Mouse (Mus musculus): ENCODE measurements around the gene Lasp1. TPM values are rescaled to one million over a fixed set of nuclear protein-coding genes. Genes with fewer than 3 reads are reported as not detected.

The Lasp1 gene
- polyA plus RNA-seq, 1 experiment: 397 TPM

GRCm38 (mm10) chr11:97801409-97802193, 2.8 kb downstream of the Lasp1 start:
- peak overlapping the region; percentile 95 for H3K4me3 ChIP-seq (ENCODE audit: low read depth, low read length)
- no peaks in the 10 kb centered on the region for H3K27me3 ChIP-seq (ENCODE audit: control insufficient read depth, insufficient read depth, low read length)
- H3K27ac ChIP-seq (ENCODE audit: insufficient read depth, low read depth, low read length): peak overlapping the region; percentile 99
- TF ChIP-seq POLR2A (IDR thresholded peaks at IDR 0.05; ENCODE audit: low read depth, low read length) (no peak), CTCF (IDR thresholded peaks at IDR 0.05; ENCODE audit: extremely low read depth, insufficient read length, insufficient replicate concordance, low read depth, low read length) (peak; percentile 67; the same call in 1 of the 2 replicates)
- H3K36me3 ChIP-seq (ENCODE audit: control insufficient read depth, insufficient read depth, low read length): peaks cover 6% of the 10 kb centered on the region; the same call in 1 of the 2 replicates
- H3K4me1 ChIP-seq (ENCODE audit: control insufficient read depth, insufficient read depth, insufficient read length, low read length): peaks cover 42% of the 10 kb centered on the region
- 15% methylated on average over 8 of the region's 8 CpGs for WGBS

DNA sequence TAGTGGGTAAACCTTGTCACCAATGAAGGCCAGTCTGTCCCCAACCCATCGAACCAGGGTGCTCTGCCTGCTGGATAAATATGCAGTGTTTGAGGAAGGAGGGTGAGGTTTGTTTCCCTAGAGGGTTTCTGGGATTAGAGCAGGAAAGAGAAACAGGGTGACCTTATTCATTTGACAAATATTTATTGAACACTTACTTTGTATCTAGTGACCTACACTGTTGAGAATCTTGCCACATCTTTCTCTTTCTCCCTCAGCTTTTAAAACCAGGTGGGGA, 3.3 kb downstream of the Lasp1 start:
- Histone ChIP-seq H3K4me1 (ENCODE audit: control insufficient read depth, insufficient read depth, insufficient read length, low read length) (peaks cover 46% of the 10 kb centered on the region), H3K36me3 (ENCODE audit: control insufficient read depth, insufficient read depth, low read length) (peaks cover 11% of the 10 kb centered on the region), H3K27ac (ENCODE audit: insufficient read depth, low read depth, low read length) (peak overlapping the region; percentile 99), H3K4me3 (ENCODE audit: low read depth, low read length) (peak overlapping the region; percentile 95), H3K27me3 (ENCODE audit: control insufficient read depth, insufficient read depth, low read length) (no peaks in the 10 kb centered on the region)
- TF ChIP-seq POLR2A (IDR thresholded peaks at IDR 0.05; ENCODE audit: low read depth, low read length): no peak
- TF ChIP-seq CTCF (IDR thresholded peaks at IDR 0.05; ENCODE audit: extremely low read depth, insufficient read length, insufficient replicate concordance, low read depth, low read length): no peak
- WGBS: 10% methylated on average over 1 of the region's 1 CpGs

GRCm38 (mm10) chr11:97802495-97802894, 3.7 kb downstream of the Lasp1 start:
- H3K4me3 ChIP-seq (ENCODE audit: low read depth, low read length): no peak overlapping the region
- no peaks in the 10 kb centered on the region for H3K27me3 ChIP-seq (ENCODE audit: control insufficient read depth, insufficient read depth, low read length)
- WGBS: 33% methylated on average over 6 of the region's 6 CpGs
- peaks cover 46% of the 10 kb centered on the region for H3K4me1 ChIP-seq (ENCODE audit: control insufficient read depth, insufficient read depth, insufficient read length, low read length)
- TF ChIP-seq CTCF (IDR thresholded peaks at IDR 0.05; ENCODE audit: extremely low read depth, insufficient read length, insufficient replicate concordance, low read depth, low read length) (no peak), POLR2A (IDR thresholded peaks at IDR 0.05; ENCODE audit: low read depth, low read length) (no peak)
- peaks cover 13% of the 10 kb centered on the region for H3K36me3 ChIP-seq (ENCODE audit: control insufficient read depth, insufficient read depth, low read length)
- peak overlapping the region; percentile 99 for H3K27ac ChIP-seq (ENCODE audit: insufficient read depth, low read depth, low read length)

- WGBS: 55% methylated on average over 5 of the region's 5 CpGs
- Histone ChIP-seq H3K4me1 (ENCODE audit: control insufficient read depth, insufficient read depth, insufficient read length, low read length) (peaks cover 52% of the 10 kb centered on the region), H3K27ac (ENCODE audit: insufficient read depth, low read depth, low read length) (peak overlapping the region; percentile 60)
These were observed 5.0 kb downstream of the Lasp1 start for GRCm38 (mm10) chr11:97803847-97804246.

GRCm38 (mm10) chr11:97804841-97805661, 6.3 kb downstream of the Lasp1 start:
- no peaks in the 10 kb centered on the region for H3K27me3 ChIP-seq (ENCODE audit: control insufficient read depth, insufficient read depth, low read length)
- H3K4me3 ChIP-seq (ENCODE audit: low read depth, low read length): no peak overlapping the region
- H3K36me3 ChIP-seq (ENCODE audit: control insufficient read depth, insufficient read depth, low read length): peaks cover 35% of the 10 kb centered on the region
- H3K4me1 ChIP-seq (ENCODE audit: control insufficient read depth, insufficient read depth, insufficient read length, low read length): peaks cover 63% of the 10 kb centered on the region
- peak overlapping the region; percentile 23 for H3K27ac ChIP-seq (ENCODE audit: insufficient read depth, low read depth, low read length)
- TF ChIP-seq CTCF (IDR thresholded peaks at IDR 0.05; ENCODE audit: extremely low read depth, insufficient read length, insufficient replicate concordance, low read depth, low read length): no peak
- TF ChIP-seq POLR2A (IDR thresholded peaks at IDR 0.05; ENCODE audit: low read depth, low read length): no peak
- WGBS: 24% methylated on average over 9 of the region's 9 CpGs

More at GRCm38 (mm10) chr11:97803847-97804246, 5.0 kb downstream of the Lasp1 start:
- H3K4me3 ChIP-seq (ENCODE audit: low read depth, low read length): peak overlapping the region; percentile 18; the same call in 1 of the 2 replicates
- no peaks in the 10 kb centered on the region for H3K27me3 ChIP-seq (ENCODE audit: control insufficient read depth, insufficient read depth, low read length)
- no peak for TF ChIP-seq CTCF (IDR thresholded peaks at IDR 0.05; ENCODE audit: extremely low read depth, insufficient read length, insufficient replicate concordance, low read depth, low read length)
- peaks cover 26% of the 10 kb centered on the region for H3K36me3 ChIP-seq (ENCODE audit: control insufficient read depth, insufficient read depth, low read length)

DNA sequence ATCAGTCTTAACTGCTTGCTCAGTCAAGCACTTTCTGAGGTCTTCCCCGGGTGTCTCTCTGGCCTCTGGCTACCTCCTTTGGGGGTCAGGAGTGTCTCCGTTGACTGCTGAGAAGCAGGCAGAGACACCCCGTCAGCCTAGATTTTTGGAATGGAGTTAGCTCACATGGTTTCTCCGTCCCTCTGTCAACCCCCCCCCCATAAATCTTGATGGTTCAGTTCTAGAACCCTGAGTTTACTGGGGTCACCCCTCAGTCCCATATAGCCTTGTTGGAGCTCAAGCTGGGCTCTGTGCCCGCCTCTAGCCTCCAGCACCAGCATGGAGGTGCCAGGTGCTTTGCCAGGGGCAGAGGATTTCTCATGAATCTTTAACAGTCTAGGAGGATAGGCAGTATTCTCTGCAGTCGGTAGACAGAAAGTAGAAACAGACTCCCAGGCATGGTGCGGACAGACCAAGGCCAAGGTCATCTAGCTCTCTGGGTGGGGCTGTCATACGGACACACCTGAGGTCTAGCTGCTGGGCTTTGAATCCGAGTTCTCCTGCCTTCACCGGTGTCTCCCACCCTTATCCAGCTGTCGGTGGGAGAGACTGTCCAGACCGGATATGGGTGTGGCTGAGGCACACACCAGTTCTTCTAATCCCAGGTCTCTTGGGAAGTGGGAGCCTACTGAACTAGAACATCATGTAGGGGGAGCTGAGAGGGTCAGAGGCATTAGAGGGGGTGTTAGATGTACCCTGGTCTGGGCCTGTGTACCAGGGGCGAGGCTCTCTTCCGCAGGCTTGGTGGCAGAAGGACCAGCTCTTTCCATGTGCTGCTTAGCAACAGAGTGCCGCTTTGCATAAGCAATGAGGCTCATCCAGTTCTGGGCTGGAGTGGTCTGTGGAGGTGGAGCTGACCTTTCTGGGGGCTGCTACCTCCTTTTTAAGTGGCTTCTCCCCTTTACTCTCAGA, 7.1 kb downstream of the Lasp1 start:
- Histone ChIP-seq H3K4me1 (ENCODE audit: control insufficient read depth, insufficient read depth, insufficient read length, low read length) (peaks cover 66% of the 10 kb centered on the region), H3K36me3 (ENCODE audit: control insufficient read depth, insufficient read depth, low read length) (peaks cover 38% of the 10 kb centered on the region), H3K27me3 (ENCODE audit: control insufficient read depth, insufficient read depth, low read length) (no peaks in the 10 kb centered on the region), H3K27ac (ENCODE audit: insufficient read depth, low read depth, low read length) (peak overlapping the region; percentile 23), H3K4me3 (ENCODE audit: low read depth, low read length) (peak overlapping the region; percentile 26)
- 32% methylated on average over 15 of the region's 15 CpGs for WGBS
- TF ChIP-seq POLR2A (IDR thresholded peaks at IDR 0.05; ENCODE audit: low read depth, low read length) (no peak), CTCF (IDR thresholded peaks at IDR 0.05; ENCODE audit: extremely low read depth, insufficient read length, insufficient replicate concordance, low read depth, low read length) (no peak)

All from small intestine, adult 2 months (tissue).